Mouse (Mus musculus) liver, embryonic 14.5 days (tissue): ENCODE measurements around the gene Lasp1.

Experiments used
- CTCF ChIP-seq: IDR thresholded peaks from 2 replicates; pipeline ENCODE4 v1.5.1; 2016; ENCODE audit warnings: antibody characterized with exemption, low read depth, control low read depth
- EP300 ChIP-seq: IDR thresholded peaks from 2 replicates; pipeline ENCODE4 v1.6.1; 2016; ENCODE audit warnings: antibody characterized with exemption, low read depth

GRCm38 (mm10) chr11:97829913-97830476 lies 31.2 kb downstream of the Lasp1 start:
- TF ChIP-seq CTCF (no peak), EP300 (no peak)
